In the genomic region with DNA sequence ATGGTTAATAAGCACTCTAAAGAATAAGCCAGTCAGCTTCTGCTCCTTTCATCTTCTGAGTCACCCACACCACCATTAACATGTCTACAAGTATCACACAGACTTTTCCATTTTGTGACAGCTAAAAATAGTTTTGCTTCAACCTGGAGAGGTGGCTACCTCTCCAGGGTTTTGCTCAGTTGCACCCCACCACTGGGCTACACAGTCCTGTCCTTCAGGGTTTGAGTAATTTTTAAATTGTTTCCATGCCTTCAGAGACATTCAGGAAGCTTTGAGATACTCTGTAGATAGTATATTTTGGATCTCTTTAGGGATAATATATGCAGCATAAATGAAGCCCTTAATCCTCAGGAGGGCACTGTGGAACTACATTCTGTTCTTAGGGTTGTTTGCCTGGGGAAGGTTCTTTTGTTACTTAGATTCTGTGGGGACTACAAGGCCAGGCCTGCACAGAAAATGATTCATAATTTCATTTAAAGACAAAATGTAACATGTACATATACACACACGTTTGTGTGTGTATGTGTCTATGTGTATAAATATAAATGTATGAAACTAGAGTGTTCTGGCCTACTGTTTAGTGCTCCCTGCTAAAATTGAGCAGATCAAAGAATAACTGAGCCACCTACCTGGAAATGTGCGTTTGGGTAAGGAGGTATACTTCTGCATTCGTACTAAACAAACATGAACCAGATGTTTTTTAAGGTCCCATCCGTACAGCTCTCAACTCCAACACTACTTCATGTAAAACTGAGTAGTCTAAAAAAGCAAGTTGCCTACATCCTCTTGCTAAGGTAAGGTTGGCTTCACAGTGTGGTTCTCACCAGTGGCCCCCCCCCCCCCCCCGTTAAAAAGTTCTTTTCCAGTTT, we compare ENCODE assay signal across 11 mouse cellular contexts. TPM values are rescaled to one million over a fixed set of nuclear protein-coding genes. Genes with fewer than 3 reads are reported as not detected.
DNase-seq lines count a peak whose midpoint lies in the region; ATAC-seq and TF ChIP-seq lines count a peak whose summit lies in the region.
"Had no signal": no experiment of that assay in that cellular context is flagged by ENCODE, and none has a peak within 500 bp of the region (broad histone marks: within the 10 kb centered on the region; RNA-seq: fewer than 3 reads in every experiment).

No protein-coding gene starts in this region.

- no peaks in the 10 kb centered on the region for H3K79me2 ChIP-seq in liver, adult 2 months (ENCODE audit: control insufficient read depth, insufficient read depth, low read length)

- peak; percentile 14; the same call in 1 of the 2 replicates for TF ChIP-seq CTCF in liver, adult 2 months (IDR thresholded peaks at IDR 0.05; ENCODE audit: low read depth, low read length)

- H3K9me3 ChIP-seq in liver, embryonic 12.5 days (replicated peaks), result no peaks in the 10 kb centered on the region
- no peaks in the 10 kb centered on the region for H3K9me3 ChIP-seq in ES-E14 (ENCODE audit: control insufficient read depth, insufficient read depth, low read depth, low read length)
- H3K9me3 ChIP-seq in embryonic facial prominence, embryonic 12.5 days, result no peaks in the 10 kb centered on the region

- no peak for TF ChIP-seq POLR2A in liver, adult 2 months (IDR thresholded peaks at IDR 0.05; ENCODE audit: extremely low read depth, insufficient read depth, low read length)

- no peaks in the 10 kb centered on the region for H3K4me1 ChIP-seq in liver, adult 2 months (ENCODE audit: control insufficient read depth, insufficient read depth, low read length)
- peaks cover 17% of the 10 kb centered on the region for H3K4me1 ChIP-seq in liver, embryonic 12.5 days
- peaks cover 0 to 9% of the 10 kb centered on the region in 2 experiments; a peak in 2 of 4 replicates for H3K4me1 ChIP-seq in ES-E14 (ENCODE audit: control insufficient read depth in 2 of 2, insufficient read depth in 2 of 2, low read length in 2 of 2, poor library complexity in 1 of 2)
- H3K4me1 ChIP-seq in embryonic facial prominence, embryonic 12.5 days, result peaks cover 22% of the 10 kb centered on the region; the same call in 1 of the 2 replicates

- H3K4me3 ChIP-seq in liver, adult 2 months (ENCODE audit: insufficient read depth, low read depth, low read length), result no peak overlapping the region
- no peak overlapping the region for H3K4me3 ChIP-seq in liver, embryonic 12.5 days
- H3K4me3 ChIP-seq in ES-E14 (ENCODE audit: insufficient read depth in 1 of 2, low read depth in 1 of 2, low read length in 2 of 2, poor library complexity in 1 of 2, severe bottlenecking in 1 of 2), result no peak overlapping the region
- no peak overlapping the region for H3K4me3 ChIP-seq in embryonic facial prominence, embryonic 12.5 days

- no peak overlapping the region for H3K27ac ChIP-seq in liver, adult 2 months (replicated peaks; ENCODE audit: insufficient read depth, low read depth, low read length)
- no peak overlapping the region for H3K27ac ChIP-seq in liver, embryonic 12.5 days
- H3K27ac ChIP-seq in ES-E14 (ENCODE audit: insufficient read depth, low read depth, low read length, poor library complexity, severe bottlenecking), result no peak overlapping the region
- H3K27ac ChIP-seq in embryonic facial prominence, embryonic 12.5 days, result no peak overlapping the region

- peaks cover 4% of the 10 kb centered on the region for H3K27me3 ChIP-seq in liver, adult 2 months (ENCODE audit: control insufficient read depth, insufficient read depth, low read length)
- H3K27me3 ChIP-seq in liver, embryonic 12.5 days (replicated peaks), result peaks cover 49% of the 10 kb centered on the region
- H3K27me3 ChIP-seq in embryonic facial prominence, embryonic 12.5 days, result peaks cover 7% of the 10 kb centered on the region; the same call in 1 of the 2 replicates

- WGBS in liver, adult 2 months, result 75% methylated on average over 5 of the region's 5 CpGs
- WGBS in liver, embryonic 12.5 days (ENCODE audit: insufficient replicate concordance), result 67% methylated on average over 5 of the region's 5 CpGs
- 51% methylated on average over 5 of the region's 5 CpGs for WGBS in embryonic facial prominence, embryonic 12.5 days

- no peak overlapping the region for H3K4me2 ChIP-seq in liver, embryonic 12.5 days
- H3K4me2 ChIP-seq in embryonic facial prominence, embryonic 12.5 days (replicated peaks), result peak overlapping the region; percentile 17; the same call in 1 of the 2 replicates

- H3K36me3 ChIP-seq in liver, adult 2 months (ENCODE audit: control insufficient read depth, insufficient read depth, low read length), result no peaks in the 10 kb centered on the region
- H3K36me3 ChIP-seq in liver, embryonic 12.5 days, result no peaks in the 10 kb centered on the region
- H3K36me3 ChIP-seq in ES-E14 (ENCODE audit: control insufficient read depth, insufficient read depth, low read length, poor library complexity, severe bottlenecking), result peaks cover 22% of the 10 kb centered on the region
- no peaks in the 10 kb centered on the region for H3K36me3 ChIP-seq in embryonic facial prominence, embryonic 12.5 days
- H3K36me3 ChIP-seq: G1E had no signal

- H3K9ac ChIP-seq in liver, adult 2 months (ENCODE audit: low read depth, low read length), result no peak overlapping the region
- no peak overlapping the region for H3K9ac ChIP-seq in liver, embryonic 12.5 days
- H3K9ac ChIP-seq in ES-E14 (ENCODE audit: insufficient read depth, low read depth, low read length, poor library complexity, severe bottlenecking), result no peak overlapping the region
- H3K9ac ChIP-seq in embryonic facial prominence, embryonic 12.5 days, result no peak overlapping the region

- ATAC-seq in frontal cortex, adult (ENCODE audit: low TSS enrichment), result peak; percentile 89
- ATAC-seq in liver, embryonic 12.5 days, result no peak
- ATAC-seq in embryonic facial prominence, embryonic 12.5 days (ENCODE audit: insufficient number of reproducible peaks, insufficient read depth, low FRiP score, low TSS enrichment), result no peak

- in situ Hi-C loops in ES-E14 (cut with MboI; ENCODE audit: low sequenced_read_pairs in 2 of 2, unreplicated experiment in 2 of 2), result no loop called here

- DNase-seq in frontal cortex, postnatal 25 days (ENCODE audit: low spot score in 2 of 2), result no peak
- DNase-seq in liver, adult 2 months (ENCODE audit: extremely low read depth, low read depth, low spot score), result peak; percentile 30
- no peak for DNase-seq in ES-E14 (ENCODE audit: low read depth, low spot score)
- DNase-seq in thymus, postnatal 25 days, result no peak
- DNase-seq in urinary bladder, adult 18-20 months (ENCODE audit: low spot score in 2 of 2), result no peak
- DNase-seq: adrenal gland, adult 2 months; kidney, postnatal 10 days had no signal

TF ChIP-seq in ES-E14, 5 proteins besides CTCF, POLR2A, EP300 and RAD21:
- TF ChIP-seq CHD2 (IDR thresholded peaks at IDR 0.05; ENCODE audit: low read depth, low read length), result 0 out of 2 replicates have a peak, but pooled peaks have one; percentile 7
- no peak for TF ChIP-seq HCFC1 (IDR thresholded peaks at IDR 0.05; ENCODE audit: borderline replicate concordance, insufficient read depth, low read length)
TF ChIP-seq in ES-E14: peak in this region for 1.

RNA-seq across cellular contexts. Expression of gene Klf4, which starts 5.8 kb away (rescaled TPM):
- total RNA-seq in liver, adult 2 months (2014; rRNA removed), result 0.46 and 0.74 TPM in 2 replicates
- polyA plus RNA-seq in liver, adult 2 months (2012; rRNA removed), result 0.57 and 0.68 TPM in 2 replicates
- polyA plus RNA-seq in liver, embryonic 12.5 days (2016; fragmentation: Nextera tagmentation; extraction: Ambion mirVana), result 0.58 and 0.59 TPM in 2 replicates
- 55.6 and 98.4 TPM in 2 replicates for total RNA-seq in ES-E14 (2012; rRNA removed)
- polyA plus RNA-seq in embryonic facial prominence, embryonic 12.5 days (2016; fragmentation: Nextera tagmentation; extraction: Ambion mirVana), result 14.3 and 17.7 TPM in 2 replicates
- total RNA-seq: G1E had no signal
